Mouse (Mus musculus) c-Kit-positive CD71-positive TER-119-positive erythroid progenitor cells, embryonic 14.5 days (primary cell): Measurements from ENCODE around the gene Gm8926.
"Not testable (repeated sequence)": the region's sequence is repeated elsewhere in the genome, so short reads cannot be mapped to it uniquely, and the experiment has no call there.

Source experiments
- DNase-seq: peaks from one replicate; pipeline ENCODE4 v3.0.0-alpha.2; 2013; ENCODE audit warnings: low spot score

Gm8926 gene

DNA sequence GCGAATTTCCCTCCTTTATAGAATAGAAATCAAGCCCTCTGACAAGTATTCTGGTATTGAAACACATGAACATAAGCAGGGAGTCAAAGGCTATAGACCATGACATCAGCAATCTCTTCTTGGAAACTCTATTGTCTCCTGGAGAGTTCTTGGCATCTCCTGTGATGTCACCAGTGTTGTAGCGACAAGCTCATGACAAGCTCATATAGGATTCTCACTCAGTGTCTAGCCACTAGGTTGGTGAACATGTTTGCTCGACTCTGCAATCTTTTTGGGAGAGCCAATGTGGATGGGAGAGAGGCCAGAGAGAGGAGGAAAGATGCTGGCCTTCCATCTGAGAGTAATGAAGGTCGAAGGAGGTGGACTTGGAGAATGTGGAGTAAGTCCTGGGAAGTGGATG is at the start of gene Gm8926:
Gene Gm8926, plus strand, starts transcription at position 301 of the 400 bp plus-strand sequence.
- not testable (repeated sequence) for DNase-seq
